Mouse (Mus musculus) gastrocnemius, adult 2 months (tissue): ENCODE measurements around the gene Slc16a6. TPM values are rescaled to one million over a fixed set of nuclear protein-coding genes. Genes with fewer than 3 reads are reported as not detected.

ENCODE experiments used
- DNase-seq: peaks from one replicate; pipeline ENCODE4 v3.0.0; 2022
- H3K27ac ChIP-seq: fragments of 200-600 bp; 2 replicates; pipeline ENCODE4 v1.8.1; 2022; ENCODE audit warnings: mild to moderate bottlenecking
- H3K4me3 ChIP-seq: fragments of 200-600 bp; 2 replicates; pipeline ENCODE4 v1.8.1; 2022; ENCODE audit warnings: mild to moderate bottlenecking, moderate library complexity
- CTCF ChIP-seq: fragments of 200-600 bp; IDR thresholded peaks from 2 replicates; pipeline ENCODE4 v1.8.1; 2022; ENCODE audit warnings: antibody characterized with exemption, mild to moderate bottlenecking, moderate library complexity
- intact Hi-C: fragments of 180-260 bp; cut with DNase I; formaldehyde crosslinking; loops from one replicate; pipeline ENCODE4 v1.15.1; 2025
- microRNA-seq: library from miRNA; unstranded; fragments of <30 nt; microRNA quantifications from one replicate; pipeline ENCODE4 v1.2.0, GENCODE M21; 2021
- total RNA-seq, 2 experiments: library from RNA; stranded (reverse); gene quantifications; 2 replicates each; pipeline ENCODE4 v1.2.3; 2021

Slc16a6 gene
- total RNA-seq, 2 experiments from 2014 or later = 7.4 to 9.2 TPM

DNA sequence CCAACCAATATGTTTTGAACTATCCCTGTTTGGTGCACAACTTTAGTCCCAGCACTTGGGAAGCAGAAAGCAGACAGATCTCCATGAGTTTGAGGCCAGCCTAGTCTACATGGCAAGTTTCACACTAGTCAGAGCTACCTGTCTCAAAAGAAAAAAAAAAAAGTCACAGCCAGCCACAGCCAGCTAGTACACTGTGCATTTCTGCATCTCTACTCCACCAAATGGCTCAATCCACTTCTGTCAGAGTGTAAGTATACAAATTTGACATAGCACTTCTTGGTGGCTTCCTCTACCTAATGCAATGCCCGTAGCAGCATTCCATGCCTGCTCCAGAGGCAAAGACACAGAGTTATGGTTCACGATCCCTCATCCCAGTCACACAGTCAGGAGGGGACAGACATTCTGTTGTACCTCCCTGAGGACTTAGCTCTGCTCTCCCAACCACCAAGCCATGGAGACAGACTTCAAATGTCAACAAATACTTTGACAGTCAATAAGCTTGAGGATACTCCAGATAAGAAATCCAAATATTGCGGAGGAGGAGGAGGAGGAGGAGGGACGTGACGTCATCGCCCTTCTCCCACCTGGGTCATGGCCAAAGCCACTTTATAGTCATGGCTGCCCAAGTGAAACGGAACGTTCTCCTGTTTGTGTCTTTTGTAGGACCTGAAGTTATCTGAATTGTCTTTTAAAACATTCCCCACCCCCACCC lies 56.5 kb downstream of the Slc16a6 start:
- no peak for TF ChIP-seq CTCF
- H3K27ac ChIP-seq = no peak overlapping the region
- H3K4me3 ChIP-seq = no peak overlapping the region
- intact Hi-C loops = no loop called here
- DNase-seq = no peak

DNA sequence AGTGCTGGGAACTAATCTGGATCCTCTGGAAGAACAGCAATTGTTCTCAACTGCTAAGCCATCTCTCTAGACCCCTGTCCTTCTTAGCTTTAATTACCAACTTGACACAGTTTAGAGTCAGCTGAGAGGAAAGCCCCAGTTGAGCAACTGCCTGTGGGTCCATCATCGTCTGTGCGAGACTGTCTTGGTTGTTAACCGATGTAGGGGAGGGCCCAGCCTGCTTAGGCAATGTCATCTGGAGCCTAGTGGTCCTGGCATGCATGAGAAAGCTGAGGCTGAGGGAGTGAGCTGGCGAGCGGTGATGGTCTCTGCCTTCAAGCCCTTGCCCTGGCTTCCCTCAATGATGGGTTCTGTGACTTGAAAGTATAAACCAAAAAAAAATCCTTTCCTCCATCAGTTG lies 58.6 kb downstream of the Slc16a6 start:
- intact Hi-C loops = no loop called here
- no peak overlapping the region for H3K27ac ChIP-seq
- DNase-seq = no peak
- H3K4me3 ChIP-seq = no peak overlapping the region
- TF ChIP-seq CTCF = no peak

DNA sequence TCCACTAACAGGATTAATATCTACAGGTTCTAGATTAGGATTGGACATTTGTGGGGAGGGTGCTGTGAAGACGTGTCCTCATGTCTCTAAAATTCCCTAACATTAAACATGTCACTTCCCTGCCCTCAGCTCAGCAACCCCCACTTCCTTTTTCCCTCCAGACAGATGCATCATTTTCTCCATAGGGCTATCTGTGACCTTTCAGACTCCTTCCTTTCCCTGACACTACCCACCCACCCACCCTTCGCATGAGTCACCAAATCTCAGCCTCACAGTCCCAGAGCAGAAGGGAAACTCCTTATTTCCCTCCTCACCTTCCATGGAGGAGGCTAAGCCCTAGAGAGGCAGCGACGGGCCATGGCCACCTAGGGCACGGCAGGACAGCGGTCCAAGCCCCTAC lies 59.8 kb downstream of the Slc16a6 start, which contains the start of gene 9930022D16Rik:
9930022D16Rik (plus strand) TSS at position 301 of the 400 bp plus-strand sequence.
- H3K4me3 ChIP-seq = no peak within 1 kb of the TSS
- no peak for TF ChIP-seq CTCF
- no peak within 1 kb of the TSS for H3K27ac ChIP-seq
- intact Hi-C loops = no loop called here
- no peak for DNase-seq

DNA sequence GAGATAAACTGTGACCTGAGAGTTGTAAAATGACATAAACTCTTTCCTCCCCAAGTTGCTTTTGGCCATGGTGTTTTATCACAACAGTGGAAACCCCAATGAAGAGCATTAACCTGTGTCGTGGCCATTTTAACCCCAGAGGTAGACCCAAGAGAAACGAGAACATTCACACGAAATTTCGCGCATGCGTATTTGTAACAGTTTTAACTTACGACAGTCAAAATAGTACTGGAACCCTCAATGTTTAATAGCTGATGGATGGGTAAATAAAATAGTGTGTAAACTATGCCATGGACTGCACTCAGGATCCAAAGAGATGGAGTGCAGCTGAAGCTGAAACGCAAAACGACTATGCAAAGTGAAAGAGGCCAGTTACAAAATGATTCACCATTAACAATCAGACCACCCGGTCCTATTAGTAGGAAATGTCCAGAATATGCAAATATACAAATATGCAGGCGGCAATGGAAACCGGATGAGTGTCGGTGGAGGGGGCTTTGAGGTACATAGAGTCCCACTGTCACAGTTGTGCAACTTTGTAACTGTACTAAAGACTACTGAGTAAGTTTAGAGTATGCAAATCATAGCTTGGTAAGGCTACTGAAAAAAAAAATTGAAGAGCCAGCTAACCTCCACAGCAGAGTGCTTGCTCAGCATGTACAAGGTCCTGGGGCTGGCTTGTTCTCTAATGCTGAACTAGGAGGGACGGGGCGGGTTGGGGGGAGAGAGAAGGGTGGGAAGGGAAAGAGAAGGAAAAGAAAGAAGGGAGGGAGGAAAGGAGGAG lies 63.0 kb downstream of the Slc16a6 start:
- DNase-seq = no peak
- TF ChIP-seq CTCF = no peak

DNA sequence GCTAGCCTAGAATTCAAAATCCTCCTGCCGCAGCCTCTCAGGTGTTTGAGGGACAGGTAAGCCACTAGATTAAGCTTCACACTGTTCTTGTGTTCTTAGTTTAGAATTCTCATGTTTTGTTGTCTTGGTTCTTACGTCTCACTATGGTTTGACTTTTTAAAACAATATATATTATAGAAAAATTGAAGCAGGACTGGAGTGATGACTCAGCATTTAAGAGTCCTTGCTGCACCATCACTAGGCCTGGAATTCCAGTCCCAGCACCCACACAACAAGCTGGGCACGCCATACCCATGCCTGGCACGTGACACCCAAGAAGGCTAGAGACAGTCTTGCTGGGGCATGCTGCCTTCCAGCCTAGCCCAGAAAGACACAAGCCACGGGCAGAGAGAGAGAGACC lies 67.0 kb downstream of the Slc16a6 start:
- no peak for TF ChIP-seq CTCF
- DNase-seq = no peak
- H3K4me3 ChIP-seq = no peak overlapping the region

More for the DNA sequence above, 63.0 kb downstream of the Slc16a6 start:
- H3K27ac ChIP-seq = no peak overlapping the region
- intact Hi-C loops = no loop called here
- H3K4me3 ChIP-seq = no peak overlapping the region

More for the DNA sequence above, 67.0 kb downstream of the Slc16a6 start:
- intact Hi-C loops = no loop called here
- H3K27ac ChIP-seq = no peak overlapping the region

Small RNA genes lying within 50 kb of the gene (microRNA-seq; reads per million reads assigned to microRNA genes)
- gene Gm25540 = not detected

Other genes with a start within 250 kb of the Slc16a6 start
- under 1 TPM; 0.13 to 0.20 TPM for gene Rgs9, start 175.5 kb downstream of the Slc16a6 start, total RNA-seq
- 10 to 100 TPM; 25.6 to 27.8 TPM for gene Gna13, start 110.8 kb downstream of the Slc16a6 start, total RNA-seq
- gene 9930022D16Rik, start 59.7 kb downstream of the Slc16a6 start, total RNA-seq = not detected
- 10 to 100 TPM; 70.4 to 71.7 TPM for gene Amz2, start 47.7 kb downstream of the Slc16a6 start, total RNA-seq
- gene Arsg, start 224 bp downstream of the Slc16a6 start, total RNA-seq = under 1 TPM; 0.84 to 0.86 TPM
- gene Wipi1, start 138.4 kb upstream of the Slc16a6 start, total RNA-seq = 10 to 100 TPM; 53.0 to 60.8 TPM
- gene Prkar1a, start 175.8 kb upstream of the Slc16a6 start, total RNA-seq = 100 to 1,000 TPM in 1 of 2 experiments, 10 to 100 TPM in 1; 98.9 to 117 TPM
- 1 to 10 TPM; 1.2 to 2.7 TPM for gene Fam20a, start 248.7 kb upstream of the Slc16a6 start, total RNA-seq